Mouse (Mus musculus): ENCODE measurements at regions not wholly inside any gene's neighbourhood (a gene's known extent, or its start where the extent isn't known, plus 50 kb on each side); places are given as distances from the start of the nearest gene placed in this dataset.

DNA sequence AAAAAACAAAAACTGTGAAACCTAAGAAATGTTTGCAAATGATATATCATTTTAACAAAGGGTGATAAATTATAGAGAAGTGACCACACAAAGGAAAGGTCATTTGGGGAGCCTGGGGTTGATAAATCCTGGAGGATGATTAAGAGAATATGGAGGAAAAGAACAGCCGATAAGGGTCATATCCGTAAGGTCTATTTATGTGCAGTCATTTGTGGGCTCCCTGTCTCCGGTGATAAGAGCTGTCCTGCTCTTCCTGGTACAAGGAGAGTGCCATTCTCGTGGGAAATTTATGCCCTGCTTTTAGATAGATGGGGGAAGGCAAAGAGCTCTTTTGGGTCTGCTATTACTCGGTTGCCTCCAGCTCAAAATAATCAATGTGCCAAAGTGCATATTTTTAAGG lies 175.9 kb upstream of the Jarid2 start:
- DNase-seq (ENCODE audit: low read depth, low spot score) = no peak

DNA sequence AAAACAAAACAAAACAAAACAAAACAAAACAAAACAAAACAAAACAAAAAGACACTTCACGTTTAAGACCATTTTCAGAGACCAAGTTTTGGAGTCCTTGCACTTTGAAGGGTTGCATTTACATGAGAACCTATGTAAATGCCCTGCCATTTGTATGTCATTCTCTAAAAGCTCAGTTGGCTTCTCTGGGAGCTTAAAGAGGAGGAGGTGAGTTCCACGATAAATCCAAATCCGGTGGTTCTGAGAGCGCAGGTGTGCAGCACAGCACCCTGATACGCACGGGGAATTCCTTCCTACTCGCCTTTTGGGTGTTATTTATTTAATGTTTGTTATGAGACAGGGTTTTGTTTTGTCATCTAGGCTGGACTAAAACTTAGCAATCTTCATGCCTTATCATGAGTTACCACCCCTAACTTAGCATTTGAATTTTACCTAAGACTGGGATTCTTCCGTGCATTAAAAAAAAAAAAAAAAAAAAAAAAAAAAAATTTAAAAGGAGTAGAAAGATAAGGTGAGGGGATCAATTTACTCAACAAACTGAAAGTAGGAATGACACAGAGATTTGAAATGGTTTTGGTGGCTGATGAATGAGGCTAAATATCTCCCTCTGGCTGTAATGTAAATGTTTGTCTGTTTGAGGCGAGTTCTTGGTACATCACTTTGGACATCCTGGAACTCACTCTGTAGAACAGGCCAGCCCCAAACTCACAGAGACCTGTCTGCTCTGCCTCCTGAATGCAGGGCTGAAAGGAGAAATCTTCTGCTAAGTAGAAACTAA lies 174.4 kb upstream of the Jarid2 start:
- no peak for DNase-seq (ENCODE audit: low read depth, low spot score)

DNA sequence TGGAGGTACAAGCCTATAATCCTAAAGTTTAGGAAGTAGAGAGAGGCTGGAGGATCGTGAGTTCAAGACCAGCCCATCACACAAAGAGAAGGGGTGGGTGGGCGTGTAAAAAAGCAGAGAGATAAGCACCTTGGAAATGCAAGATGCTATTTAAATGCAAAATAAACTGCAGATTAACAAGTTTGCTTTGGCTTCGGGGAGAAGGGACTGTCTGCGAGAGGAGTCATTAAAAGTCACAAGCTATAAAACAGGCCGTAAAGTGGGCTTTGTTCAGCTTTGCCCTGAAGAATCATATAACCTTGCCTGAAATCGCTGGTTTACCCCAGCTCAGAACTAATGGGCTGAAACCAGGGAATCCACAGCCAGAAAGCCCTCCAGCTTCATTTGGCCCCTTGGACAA lies 173.3 kb upstream of the Jarid2 start:
- DNase-seq (ENCODE audit: low read depth, low spot score) = no peak

DNA sequence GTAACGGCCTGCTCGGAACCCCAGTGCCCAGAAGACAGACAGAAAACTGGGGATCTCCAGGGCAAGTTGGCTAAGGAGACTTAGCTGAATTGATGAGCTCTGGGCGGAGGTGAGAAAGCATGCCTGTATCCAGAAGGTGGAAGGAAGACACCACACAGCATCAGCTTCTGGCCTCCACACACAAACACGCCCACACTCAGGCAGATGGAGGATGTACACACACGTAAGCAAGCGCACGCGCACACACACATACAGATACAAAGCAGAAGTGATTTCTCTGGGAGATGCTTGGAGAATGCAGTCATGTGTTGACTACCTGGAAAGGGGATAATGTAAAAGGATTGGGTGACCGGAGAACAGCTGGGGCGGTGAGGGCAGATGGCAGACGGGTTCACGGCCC lies 171.2 kb upstream of the Jarid2 start:
- DNase-seq (ENCODE audit: low read depth, low spot score) = no peak

DNA sequence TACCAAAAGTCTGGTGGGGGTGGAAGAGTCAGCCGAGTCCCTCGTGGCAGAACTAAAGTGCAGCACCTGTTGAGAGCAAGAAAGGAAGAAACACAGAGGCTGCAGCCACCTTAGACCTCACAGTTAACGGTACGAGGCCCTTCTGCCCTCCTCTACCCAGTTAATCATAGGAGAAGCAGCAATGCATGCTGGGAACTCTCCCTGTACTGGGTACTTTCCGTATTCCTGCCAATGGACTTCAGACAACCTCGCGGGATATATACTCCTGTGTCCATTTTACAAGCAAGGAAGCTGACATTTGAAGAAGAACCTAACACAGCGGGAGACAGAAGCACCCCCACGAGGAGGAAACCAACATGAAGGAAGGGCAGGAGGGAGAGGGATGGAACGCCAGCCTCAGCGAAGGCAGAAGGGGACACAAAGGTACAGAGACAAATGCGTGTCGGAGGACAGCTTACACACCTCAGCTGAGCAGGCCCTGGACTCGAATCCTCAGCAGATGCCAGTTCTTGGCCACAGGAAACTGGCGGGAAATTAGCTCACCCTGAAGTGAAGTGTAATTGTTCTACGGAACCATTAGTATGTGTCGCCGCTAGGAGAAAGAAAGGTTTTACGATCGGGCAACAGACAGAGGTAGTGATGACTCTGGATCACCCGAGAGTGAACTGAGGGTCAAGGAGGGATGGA lies 170.6 kb upstream of the Jarid2 start:
- DNase-seq (ENCODE audit: low read depth, low spot score) = no peak

DNA sequence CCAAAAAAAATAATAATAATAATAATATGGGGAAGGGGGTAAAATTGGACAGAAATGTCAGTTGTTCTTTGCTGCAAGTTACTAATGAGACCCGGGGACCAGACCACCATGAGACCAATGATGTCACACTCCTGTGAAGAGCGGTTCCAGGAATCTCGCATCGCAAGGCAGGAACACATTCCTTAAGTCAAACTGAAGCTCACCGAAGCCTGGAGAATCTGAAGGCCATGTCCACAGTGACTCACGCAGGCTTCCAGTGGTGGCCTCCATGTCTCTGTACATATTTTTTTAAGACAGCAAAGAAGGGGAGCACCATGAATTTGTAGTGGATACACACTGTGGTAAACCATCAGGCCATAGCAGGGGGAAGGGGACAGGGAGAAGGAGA lies 170.1 kb upstream of the Jarid2 start:
- no peak for DNase-seq (ENCODE audit: low read depth, low spot score)

DNA sequence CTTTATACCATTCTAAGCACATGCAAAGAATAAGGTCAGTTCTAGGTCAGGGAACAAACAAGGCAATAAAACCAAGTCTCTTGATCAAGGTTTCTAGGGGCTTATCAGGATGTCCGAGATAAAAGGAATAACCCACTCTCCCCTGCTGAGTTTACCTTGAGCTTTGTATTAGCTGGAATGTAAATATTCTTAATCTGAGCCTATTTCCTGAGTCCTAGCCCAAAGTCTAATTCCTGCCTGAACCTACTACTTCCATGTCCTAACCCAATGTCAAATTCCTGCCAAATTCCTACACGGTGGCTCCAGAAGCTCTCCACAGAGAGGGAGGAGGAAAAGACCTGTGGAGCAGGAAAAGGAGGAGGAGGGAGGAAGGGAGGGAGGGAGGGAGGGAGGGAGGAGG lies 169.6 kb upstream of the Jarid2 start:
- DNase-seq (ENCODE audit: low read depth, low spot score) = no peak

DNA sequence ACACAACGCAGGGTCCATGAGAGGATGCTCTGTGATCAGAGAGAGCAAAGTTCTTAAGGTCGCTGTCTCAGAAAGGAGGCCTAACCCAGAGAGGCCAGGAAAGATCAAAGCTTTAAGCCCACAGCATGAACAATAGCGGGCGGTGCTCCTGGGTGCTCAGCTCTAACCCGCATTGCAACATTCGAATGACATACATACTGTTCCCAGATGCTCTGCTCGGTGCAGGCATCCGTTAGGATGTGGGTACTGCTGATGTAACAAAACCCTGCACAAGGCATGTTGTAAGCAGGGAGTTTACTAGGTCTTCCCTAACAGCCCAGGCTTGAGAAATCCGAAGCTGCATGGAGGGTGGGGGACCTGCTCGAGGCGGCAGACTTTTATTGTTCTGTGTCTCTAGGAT lies 164.6 kb upstream of the Jarid2 start:
- no peak for DNase-seq (ENCODE audit: low read depth, low spot score)

DNA sequence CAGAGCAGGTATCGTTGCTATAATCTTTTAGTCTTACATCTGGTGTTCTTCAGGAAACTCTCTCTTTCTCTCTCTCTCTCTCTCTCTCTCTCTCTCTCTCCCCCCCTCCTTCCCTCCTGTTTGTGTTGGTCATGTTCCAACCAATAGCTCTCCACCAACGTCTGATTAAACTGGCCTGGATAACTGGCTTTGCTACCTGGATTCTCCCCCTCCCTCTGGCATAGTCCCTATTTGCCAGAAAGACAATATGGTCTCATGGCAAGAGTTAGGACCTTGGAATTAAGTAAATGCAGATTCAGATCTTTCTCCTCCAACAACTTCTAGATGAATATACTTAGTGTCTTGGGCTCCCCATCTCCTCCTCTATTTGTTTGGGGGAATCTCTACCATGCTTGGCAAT lies 161.6 kb upstream of the Jarid2 start:
- DNase-seq (ENCODE audit: low read depth, low spot score) = no peak

DNA sequence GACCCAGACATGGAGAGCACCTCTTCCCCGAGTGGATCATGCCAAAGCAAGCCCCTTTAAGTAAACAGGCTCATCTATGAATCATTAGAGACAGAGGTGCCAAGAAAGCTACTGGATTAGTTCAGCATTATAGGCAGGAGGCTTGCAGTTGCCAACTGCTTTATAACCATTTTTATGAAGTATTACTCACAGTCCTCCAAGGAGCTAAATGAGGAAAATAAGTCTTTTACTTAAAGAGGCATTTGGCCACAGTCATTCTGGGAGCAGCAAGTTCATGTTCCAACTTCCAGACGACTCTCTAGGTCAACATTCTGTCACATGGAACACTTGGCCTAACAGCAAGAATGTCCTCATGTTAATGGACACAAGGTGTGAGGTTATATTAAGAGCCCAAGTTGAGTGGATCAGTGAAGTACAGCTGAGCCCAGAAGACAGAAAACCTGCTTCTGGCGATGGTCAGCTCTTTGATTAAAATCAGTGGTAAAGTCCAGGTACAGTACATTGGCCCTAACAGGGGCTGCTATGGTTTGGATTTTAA lies 160.0 kb upstream of the Jarid2 start:
- peak; percentile 37 for DNase-seq (ENCODE audit: low read depth, low spot score)

DNA sequence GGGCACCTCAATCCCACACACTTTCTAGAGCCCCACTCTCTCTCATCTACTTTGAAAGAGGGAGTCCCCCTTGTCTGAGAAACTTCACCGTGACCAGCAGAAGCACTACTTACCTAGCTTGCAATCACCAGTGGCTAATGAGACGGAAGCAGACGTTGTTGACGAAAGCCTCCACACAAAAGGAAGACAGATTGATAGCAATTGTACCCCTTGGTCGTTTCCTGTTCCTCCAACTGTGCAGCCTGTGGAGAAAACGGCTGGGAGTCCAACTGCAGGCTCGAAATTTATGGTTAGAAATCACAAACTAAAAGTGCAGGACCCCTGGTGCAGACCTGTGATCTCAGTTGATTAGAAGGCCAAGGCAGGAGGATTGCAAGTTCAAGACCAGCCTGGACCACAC lies 155.8 kb upstream of the Jarid2 start:
- no peak for DNase-seq (ENCODE audit: low read depth, low spot score)

DNA sequence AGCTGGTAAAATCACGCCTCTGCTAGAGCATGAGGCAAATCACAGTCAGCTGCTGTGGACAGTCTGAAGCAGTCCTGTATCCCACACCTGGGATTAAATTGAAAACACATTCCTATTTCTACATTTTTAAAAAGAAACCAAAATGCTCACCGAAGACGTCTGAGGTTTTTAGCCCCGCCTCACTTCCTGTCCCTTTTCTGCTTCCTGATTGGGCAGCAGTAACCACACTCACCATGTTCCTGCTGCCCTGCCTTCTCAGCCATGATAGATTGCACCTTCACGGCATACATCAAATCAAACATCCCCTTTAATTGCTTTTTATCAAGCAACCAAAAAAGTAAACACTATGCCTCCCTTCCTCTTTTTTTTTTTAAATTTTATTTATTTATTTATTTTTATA lies 150.1 kb upstream of the Jarid2 start:
- no peak for DNase-seq (ENCODE audit: low read depth, low spot score)

DNA sequence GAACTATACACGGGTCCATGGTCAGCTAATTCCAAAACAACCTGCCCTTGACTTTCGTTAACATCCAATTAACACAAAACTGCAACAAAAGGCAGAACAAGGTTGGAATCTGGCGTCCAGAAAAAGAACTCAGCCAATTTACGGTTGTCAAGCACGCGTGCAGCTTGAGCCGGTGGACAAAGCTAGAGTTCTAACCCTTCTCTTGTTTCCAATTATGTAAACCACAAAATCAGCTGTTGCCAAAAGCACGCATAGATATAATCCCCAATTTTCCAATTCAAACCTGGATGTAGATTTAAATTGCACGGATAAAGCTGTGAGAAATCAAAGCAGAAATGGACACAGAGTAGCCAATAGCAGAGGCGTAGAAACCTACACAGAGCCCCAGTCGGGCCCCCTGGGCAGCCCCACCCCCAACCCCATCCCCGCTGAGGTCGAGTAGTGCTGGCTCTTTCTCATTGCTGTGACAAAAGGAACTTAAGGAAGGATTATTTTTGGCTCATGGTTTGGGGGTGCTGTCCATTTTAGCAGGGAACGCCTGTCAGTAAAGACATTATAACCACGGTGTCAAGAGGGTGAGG lies 149.0 kb upstream of the Jarid2 start:
- no peak for DNase-seq (ENCODE audit: low read depth, low spot score)

DNA sequence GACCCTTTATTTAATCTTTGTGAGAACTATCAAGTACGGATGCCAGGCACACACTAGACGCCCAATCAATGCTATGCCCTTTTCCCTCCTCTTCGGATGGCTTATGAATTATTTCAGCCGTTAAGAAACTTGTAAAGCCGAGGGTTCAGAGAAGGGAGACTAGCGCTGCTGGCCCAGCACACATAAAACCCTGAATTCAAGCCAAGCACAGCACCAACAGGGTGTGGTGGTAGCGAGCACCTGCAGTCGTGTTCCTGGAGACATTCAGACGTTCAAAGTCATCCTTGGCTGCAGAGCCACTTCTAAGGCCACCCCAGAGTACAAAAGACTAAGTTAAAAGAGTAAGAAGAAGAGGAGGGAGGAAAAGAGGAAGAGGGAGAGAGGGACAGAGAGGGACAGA lies 148.5 kb upstream of the Jarid2 start:
- no peak for DNase-seq (ENCODE audit: low read depth, low spot score)

DNA sequence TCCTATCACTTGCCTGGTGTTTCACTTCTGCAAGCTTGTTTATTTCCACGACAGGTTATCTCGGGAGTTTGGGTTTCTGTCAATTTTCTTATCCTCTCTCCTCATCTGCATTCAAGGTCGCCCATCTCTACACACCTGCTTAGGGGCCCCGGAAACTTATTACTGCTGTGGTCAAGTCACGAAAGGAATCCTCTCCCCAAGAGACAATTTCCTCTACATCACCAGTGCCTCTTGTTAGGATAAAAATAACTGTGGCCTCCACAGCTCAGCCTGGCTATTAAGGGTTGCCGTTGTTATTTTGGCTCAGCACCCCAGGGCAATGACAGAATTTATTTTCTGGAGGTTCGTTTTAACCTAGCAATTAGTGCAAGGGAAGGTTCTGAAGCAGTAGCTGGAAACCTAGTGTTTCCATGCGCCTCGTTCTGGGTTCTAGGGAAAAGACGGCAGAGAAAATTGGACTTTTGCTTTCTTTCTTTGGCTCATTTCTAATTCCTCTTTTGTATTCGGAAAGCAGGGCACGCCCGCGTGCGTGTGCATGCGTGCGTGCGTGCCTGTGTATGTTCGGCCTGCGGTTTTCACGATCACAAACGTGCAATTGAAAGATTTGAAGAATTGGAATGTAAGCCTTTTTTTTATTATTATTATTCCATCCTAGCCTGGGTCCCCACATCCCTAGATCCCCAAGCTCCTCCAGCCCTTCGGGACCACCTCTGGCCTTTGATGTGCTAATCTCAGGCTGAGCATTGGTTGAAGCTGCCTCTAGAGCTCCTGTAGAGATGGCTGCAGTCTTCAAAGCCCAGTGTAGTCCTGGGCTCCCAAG lies 147.1 kb upstream of the Jarid2 start:
- DNase-seq (ENCODE audit: low read depth, low spot score) = no peak

DNA sequence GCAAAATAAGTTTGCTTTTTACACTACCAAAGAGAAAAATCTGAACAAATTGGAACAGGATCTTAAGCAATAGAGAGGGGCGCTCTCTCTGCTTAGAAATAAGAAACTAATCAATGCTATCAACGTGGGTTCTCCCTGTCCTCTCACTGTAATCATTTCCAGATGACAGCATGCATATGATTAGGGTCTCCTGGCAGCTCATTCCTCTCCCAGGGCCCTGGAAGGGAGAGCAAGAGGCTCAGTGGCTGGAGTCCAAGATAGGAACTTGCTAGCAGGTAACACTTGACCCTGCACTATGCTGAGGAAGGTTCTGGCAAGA lies 146.5 kb upstream of the Jarid2 start:
- no peak for DNase-seq (ENCODE audit: low read depth, low spot score)

DNA sequence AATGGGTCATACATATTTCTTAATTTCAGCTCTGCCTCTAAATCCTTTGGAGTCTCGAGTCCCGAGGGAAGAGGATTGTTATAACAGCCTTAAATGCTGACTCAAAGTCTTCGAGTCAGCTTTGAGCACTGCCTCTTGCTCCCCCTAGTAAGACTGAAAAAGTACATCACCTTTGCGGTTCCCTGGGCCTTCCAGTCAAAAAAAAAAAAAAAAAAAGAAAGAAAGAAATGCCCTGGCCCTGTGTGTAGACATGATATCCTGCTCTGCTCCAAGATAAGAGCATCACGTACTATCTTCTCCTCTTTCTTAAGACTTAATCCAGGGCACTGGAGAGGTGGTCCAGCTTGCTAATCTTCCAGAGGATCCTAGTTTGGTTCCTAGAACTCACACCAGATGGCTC lies 145.7 kb upstream of the Jarid2 start:
- DNase-seq (ENCODE audit: low read depth, low spot score) = no peak

DNA sequence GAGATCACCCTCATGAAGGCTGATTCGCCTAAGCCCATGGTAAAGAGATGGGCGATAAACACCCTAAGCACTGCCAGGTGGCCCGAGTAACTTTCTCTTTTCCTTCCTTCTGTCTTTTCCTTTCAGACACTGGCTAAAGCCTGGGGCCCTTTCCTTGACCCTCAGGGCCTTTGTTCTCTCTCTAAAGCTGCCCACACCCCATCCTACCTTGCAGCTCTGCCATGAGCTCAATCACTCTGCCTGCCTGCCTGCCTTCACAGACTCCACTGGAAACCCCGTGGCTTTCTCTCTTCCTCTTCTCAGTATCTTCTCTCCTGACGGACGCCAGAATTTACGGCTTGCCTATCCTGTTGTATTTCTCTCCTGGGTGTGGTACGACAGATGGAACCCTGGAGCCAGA lies 145.1 kb upstream of the Jarid2 start:
- no peak for DNase-seq (ENCODE audit: low read depth, low spot score)

DNA sequence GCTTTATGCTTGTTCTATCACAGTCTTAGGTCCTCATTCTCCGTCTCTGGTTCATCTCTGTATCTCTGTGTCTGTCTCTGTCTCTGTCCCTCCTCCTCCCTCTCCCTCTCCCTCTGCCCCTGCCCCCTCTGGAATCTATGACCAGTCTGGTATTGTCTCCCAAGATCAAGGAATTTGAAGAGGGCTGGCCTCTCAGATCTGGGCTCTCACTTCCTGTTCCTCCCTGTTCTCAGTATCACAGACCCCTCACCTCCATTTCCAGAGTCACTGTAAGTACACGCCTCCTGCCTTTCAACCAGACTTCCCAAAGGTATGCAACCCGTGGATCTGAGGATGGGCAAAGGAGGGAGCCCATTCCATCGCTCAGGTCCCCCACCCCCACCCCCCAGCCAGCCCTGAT lies 144.7 kb upstream of the Jarid2 start:
- no peak for DNase-seq (ENCODE audit: low read depth, low spot score)

DNA sequence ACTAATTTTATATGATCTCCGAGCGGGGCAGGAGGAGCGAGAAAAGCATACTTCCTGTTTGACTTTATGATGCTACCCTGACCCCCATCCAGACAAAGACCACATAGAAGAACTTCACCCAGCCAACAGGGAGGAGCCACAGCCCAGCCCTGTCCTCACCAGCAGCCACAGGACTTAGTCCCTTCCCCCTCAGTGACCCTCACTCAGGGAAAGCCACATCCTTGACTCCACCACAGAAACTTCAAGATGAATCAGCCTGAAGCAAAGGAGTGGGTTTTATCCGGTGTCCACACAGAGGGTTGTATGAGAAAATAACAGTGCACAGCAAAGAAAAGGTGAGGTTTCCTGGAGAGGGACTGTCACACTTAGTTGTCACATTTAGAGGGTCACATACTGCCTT lies 141.4 kb upstream of the Jarid2 start:
- no peak for DNase-seq (ENCODE audit: low read depth, low spot score)

DNA sequence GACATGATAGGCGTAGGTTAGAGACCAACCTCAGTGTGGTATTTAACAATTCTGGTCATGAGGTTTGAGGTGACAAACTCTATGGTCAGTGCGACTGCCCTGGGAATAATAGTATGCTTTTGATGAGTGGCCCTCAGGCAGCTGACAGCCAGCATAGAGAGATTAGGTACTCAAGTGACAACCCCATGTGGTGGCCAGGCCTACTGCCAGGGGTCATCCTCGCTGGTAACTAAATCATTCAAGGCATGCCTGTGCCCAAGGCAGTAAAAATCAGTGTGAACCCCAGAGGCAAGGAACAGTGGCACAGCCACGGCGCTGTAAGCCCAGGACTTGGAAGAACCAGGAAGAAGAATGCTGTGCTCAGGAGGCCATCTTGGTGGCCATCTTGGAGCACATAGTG lies 134.6 kb upstream of the Jarid2 start:
- peak; percentile 71 for DNase-seq (ENCODE audit: low read depth, low spot score)

DNA sequence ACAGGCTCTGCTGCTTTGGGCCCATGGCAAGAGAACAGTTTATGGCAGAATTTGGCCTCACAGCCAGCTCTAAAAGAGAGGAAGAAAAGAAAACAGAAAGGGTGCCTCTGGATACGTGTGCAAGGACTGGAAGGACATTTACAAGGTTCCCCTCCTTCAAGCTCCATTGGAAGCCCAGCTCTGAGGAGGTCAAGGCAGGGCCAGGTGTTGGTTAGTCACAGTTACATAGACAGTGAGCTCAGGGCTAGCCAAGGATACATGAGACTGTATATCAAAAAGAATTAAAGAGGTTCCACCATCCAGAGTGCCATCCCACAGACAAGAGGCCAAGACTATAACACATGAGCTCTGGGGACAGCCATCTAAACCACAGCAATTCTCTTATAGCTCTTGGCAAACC lies 131.6 kb upstream of the Jarid2 start:
- DNase-seq (ENCODE audit: low read depth, low spot score) = no peak
